Mouse (Mus musculus) brown adipose tissue, adult 24 weeks (tissue): Measurements from ENCODE around the gene Tmem30c. TPM values are rescaled to one million over a fixed set of nuclear protein-coding genes. Genes with fewer than 3 reads are reported as not detected.

ENCODE experiments used
- H3K27ac ChIP-seq: fragments of 200-500 bp; replicated peaks from 2 replicates; pipeline ENCODE4 v1.5.1; 2012; ENCODE audit warnings: low read depth, mild to moderate bottlenecking, low read length
- H3K4me1 ChIP-seq: fragments of 200-500 bp; 2 replicates; pipeline ENCODE4 v1.6.1; 2012; ENCODE audit warnings: low read length, mixed read lengths; ENCODE audit not compliant: control insufficient read depth, insufficient read depth, insufficient read length
- H3K4me3 ChIP-seq: fragments of 200-500 bp; 2 replicates; pipeline ENCODE4 v1.5.1; 2012; ENCODE audit warnings: low read depth, mild to moderate bottlenecking, low read length, moderate library complexity; ENCODE audit not compliant: insufficient read depth
- polyA plus RNA-seq: library from polyadenylated mRNA; stranded (reverse); fragments of >200 nt; gene quantifications from 2 replicates; pipeline ENCODE4 v1.2.4, GENCODE M21; 2012; ENCODE audit not compliant: missing spikeins, insufficient read depth, insufficient read length

Gene Tmem30c
- polyA plus RNA-seq, result not detected in 2 replicates

DNA sequence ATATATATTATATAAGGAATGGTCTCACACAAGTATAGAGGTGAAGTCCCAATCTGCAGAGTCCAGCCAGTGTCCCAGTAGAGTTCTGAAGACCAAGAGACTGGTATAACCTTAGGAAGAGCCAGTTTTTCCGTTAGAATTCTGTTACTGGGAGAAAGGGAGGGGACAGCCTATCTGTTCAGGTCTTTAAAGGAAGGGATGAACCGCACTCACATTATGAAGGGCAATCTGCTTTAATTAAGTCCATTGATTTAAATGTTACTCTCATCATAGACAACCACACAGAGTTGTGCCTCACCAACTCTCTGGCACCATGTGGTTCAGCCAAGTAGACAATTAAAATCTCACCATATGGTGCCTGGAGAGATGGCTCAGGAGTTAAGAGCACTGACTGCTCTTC is at the start of gene Tmem30c:
Gene Tmem30c (minus strand): TSS at position 101 of the 400 bp plus-strand sequence.
- Histone ChIP-seq H3K4me3 (no peak within 1 kb of the TSS), H3K27ac (no peak within 1 kb of the TSS), H3K4me1 (no peaks in the 10 kb centered on the region)

GRCm38 (mm10) chr16:57340613-57340898 is 47.9 kb upstream of the Tmem30c start:
- Histone ChIP-seq H3K4me3 (no peak overlapping the region), H3K27ac (no peak overlapping the region), H3K4me1 (0 out of 2 replicates have a peak, but pooled peaks cover 6% of the 10 kb centered on the region)

DNA sequence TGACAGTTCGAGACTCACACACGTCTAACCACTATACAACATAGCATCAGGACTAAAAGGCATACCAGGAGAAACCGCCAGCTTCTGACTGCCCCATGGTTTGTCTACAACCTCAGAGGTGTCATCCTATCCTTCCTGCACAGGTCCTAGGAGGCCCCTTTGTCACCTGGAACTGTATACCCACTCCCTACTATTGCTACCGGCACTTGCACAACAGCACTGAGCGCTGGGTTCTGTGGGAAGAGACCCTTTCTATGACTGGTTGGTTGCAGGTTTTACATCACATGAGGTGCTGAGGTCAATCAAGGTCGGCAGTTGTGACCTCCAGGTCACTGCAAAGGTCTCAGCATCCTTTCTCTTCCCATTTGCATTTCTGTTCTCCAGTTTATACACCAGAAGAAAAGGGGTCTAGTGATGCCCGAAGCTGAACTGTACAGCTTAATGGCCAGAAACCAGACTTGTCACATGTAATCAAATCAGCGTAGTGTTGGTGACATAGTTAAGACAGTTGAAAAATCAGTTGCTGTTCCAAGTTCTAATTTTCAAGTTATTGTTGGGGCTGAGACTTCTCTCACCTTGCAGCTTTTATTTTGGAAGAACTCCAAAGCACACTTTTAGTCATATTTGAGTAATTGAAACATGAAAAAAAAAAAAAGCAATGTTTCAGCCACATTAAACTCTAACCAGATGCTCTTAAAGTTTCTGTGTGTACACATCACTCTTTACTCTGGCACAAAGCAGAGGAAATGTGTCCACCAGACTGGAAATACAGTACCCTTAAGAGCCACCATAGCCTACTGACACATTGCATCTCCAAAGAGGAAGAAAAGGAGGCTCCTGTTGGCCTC is 47.3 kb upstream of the Tmem30c start:
- Histone ChIP-seq H3K27ac (no peak overlapping the region), H3K4me3 (no peak overlapping the region), H3K4me1 (0 out of 2 replicates have a peak, but pooled peaks cover 6% of the 10 kb centered on the region)

DNA sequence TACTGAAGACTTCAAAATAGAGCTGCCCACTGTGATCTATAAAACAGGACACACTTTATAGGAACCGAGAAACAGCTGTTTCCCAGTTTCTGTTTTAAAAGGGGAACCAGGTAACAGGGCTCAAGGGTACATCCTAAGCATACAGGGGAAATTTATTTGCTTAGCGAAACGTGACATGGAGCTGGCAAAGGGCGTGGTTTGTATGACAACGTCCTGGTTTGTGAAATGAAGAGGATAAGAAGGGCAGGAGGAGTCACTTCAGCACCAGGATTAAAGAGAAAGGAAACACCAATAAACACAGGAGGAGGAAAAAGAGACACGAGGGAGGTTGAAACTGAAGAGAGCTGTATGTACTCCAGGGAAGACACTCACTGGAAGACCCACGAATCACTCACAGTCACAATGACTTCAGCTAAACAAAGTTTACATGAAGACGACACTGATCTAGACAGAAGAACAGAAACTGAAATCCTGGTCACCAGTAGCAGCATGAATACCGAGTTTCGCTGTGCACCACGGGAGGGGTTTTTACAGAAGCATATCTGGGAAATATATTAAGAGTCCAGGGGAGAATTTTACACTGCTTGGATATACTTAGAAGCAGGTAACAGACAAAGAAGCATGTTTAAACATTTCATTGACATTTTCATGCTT is 44.2 kb upstream of the Tmem30c start:
- Histone ChIP-seq H3K4me1 (0 out of 2 replicates have a peak, but pooled peaks cover 6% of the 10 kb centered on the region), H3K27ac (peak overlapping the region; percentile 95), H3K4me3 (peak overlapping the region; percentile 53)

GRCm38 (mm10) chr16:57332301-57332700 is 39.6 kb upstream of the Tmem30c start:
- peaks cover 5% of the 10 kb centered on the region; the same call in 1 of the 2 replicates for H3K4me1 ChIP-seq
- no peak overlapping the region for H3K27ac ChIP-seq
- H3K4me3 ChIP-seq, result no peak overlapping the region

- peaks cover 8% of the 10 kb centered on the region; the same call in 1 of the 2 replicates for H3K4me1 ChIP-seq
- H3K4me3 ChIP-seq, result no peak overlapping the region
- 0 out of 2 replicates have a peak overlapping the region, but pooled peaks have one; percentile 29 for H3K27ac ChIP-seq
Measured at GRCm38 (mm10) chr16:57330111-57330510, 37.4 kb upstream of the Tmem30c start.

DNA sequence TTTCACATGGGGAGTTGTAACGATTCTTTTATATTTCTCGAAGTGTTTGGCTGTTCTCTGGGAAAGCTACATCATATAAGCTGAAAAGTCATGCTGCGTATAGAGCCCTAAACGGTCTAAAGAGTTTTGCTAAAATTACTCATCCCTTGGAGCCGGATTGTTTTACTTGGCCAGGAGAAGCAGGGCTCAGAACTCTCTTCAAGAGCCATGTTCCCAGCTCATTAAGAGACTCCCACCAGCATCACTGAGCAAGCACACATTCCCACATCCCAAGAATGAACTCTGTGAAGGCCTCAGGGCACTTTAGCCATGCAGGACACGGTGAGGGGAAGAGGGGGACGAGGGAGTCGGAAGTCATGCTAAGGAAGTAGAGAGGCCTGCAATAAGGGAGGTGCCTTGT is 36.4 kb upstream of the Tmem30c start:
- peak overlapping the region; percentile 58 for H3K27ac ChIP-seq

DNA sequence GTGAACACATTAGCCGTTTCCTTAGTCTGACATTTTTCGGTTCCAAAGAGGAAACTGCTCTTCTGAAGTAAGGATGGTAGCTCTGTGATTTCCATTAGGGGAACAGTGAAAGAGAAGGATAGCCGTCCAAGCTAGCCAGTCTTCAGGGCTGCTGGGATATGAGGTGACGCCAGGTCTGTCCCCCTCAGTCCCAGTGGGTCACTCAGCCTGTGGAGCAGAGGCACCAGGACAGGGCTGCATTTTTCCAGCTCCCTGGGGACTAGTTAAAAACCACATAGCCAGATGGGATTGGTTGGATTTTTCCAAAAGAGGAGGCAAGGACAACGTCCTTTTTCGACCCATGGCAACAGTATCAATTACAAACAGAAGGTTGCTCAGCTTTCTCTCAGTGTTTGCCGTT is 34.3 kb upstream of the Tmem30c start:
- Histone ChIP-seq H3K4me3 (no peak overlapping the region), H3K27ac (peak overlapping the region; percentile 53), H3K4me1 (peaks cover 8% of the 10 kb centered on the region; the same call in 1 of the 2 replicates)

More for the DNA sequence above, 36.4 kb upstream of the Tmem30c start:
- Histone ChIP-seq H3K4me1 (peaks cover 8% of the 10 kb centered on the region; the same call in 1 of the 2 replicates), H3K4me3 (no peak overlapping the region)

DNA sequence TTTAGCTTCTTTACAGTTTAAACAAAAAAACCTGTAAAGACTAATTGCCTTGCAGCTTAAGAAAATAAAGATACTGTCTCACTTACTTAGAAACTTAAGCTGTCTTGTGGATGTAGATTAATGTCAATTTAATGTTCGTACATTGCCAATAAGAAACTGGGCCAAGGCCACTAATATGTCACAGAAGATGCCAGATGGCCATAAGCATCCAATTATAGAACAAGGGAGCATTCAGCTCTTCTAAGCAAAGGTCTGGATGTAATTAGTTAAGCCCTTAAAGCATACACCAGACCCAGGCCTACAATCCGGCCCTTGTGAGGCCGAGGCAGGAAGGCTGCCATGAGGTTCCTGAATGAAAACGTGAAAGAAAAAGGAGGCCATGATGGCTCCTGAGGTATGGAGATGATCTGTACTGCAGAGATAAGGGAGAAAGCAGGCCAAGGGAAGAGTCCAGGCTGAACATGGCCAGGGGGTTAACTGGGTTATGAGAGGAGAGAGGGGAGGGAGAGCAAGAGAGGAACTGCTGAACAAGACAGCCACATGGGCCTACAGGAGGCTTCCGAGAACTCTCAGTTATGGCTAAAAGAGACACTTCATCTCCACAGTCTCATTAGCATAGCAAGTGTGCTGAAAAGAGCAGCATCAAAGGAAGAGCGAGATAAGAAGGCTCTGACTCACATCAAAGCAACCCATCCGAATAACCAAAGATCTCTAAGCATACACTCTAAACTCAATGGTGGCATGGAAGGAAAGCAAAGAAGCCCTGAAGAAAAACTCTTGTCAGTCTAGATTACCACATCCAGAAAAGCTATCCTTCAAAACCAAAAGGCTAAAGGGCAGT is 26.8 kb upstream of the Tmem30c start:
- peaks cover 14% of the 10 kb centered on the region for H3K4me1 ChIP-seq
- H3K4me3 ChIP-seq, result no peak overlapping the region
- no peak overlapping the region for H3K27ac ChIP-seq

- Histone ChIP-seq H3K27ac (no peak overlapping the region), H3K4me3 (no peak overlapping the region)
Measured at GRCm38 (mm10) chr16:57318637-57319125, 26.0 kb upstream of the Tmem30c start.

GRCm38 (mm10) chr16:57317882-57318636 is 25.4 kb upstream of the Tmem30c start:
- Histone ChIP-seq H3K27ac (no peak overlapping the region), H3K4me1 (peaks cover 14% of the 10 kb centered on the region), H3K4me3 (no peak overlapping the region)

More at GRCm38 (mm10) chr16:57318637-57319125, 26.0 kb upstream of the Tmem30c start:
- peaks cover 14% of the 10 kb centered on the region for H3K4me1 ChIP-seq

DNA sequence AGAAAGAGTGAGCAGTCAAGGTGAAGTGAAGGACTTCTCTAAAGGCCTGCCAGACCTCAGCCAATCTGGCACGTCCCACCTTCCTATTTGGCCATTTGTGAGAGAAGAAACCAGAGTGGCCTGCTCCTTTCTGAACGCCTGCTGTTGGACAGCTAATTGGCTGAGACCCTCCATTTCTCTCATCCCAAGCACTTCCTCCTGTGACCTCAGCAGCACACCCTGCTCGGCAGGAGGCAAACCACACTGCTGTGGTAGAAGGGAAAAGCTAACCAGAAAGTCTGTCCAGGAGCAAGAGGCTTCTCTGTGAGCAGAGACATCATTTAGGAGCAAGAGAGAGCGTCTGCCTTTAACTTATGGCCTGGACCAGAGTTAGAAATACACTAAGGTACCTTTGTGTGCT is 24.5 kb upstream of the Tmem30c start:
- Histone ChIP-seq H3K27ac (no peak overlapping the region), H3K4me3 (no peak overlapping the region), H3K4me1 (peaks cover 14% of the 10 kb centered on the region)

GRCm38 (mm10) chr16:57315026-57315425 is 22.4 kb upstream of the Tmem30c start:
- H3K27ac ChIP-seq, result no peak overlapping the region

DNA sequence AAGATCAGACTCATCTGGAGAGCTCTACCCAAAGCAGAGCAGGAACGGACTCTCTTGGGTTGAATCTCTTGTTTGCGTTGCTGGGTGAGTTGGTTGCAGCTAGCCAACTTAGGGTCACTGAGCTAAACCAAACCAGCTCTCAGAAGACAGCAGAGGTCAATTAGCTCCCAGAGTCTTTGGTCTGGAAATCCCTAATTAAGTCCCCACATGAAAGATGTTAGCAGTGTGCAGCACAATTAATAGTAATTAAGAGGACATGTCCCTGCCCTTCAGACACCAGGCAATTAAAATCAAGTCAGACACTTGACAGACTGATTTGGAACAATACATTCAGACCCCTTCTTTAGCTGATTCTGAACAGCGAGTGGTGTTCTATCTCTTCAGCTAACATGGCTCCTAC is 21.6 kb upstream of the Tmem30c start:
- no peak overlapping the region for H3K27ac ChIP-seq
- H3K4me3 ChIP-seq, result no peak overlapping the region
- peaks cover 14% of the 10 kb centered on the region for H3K4me1 ChIP-seq

More at GRCm38 (mm10) chr16:57315026-57315425, 22.4 kb upstream of the Tmem30c start:
- Histone ChIP-seq H3K4me3 (no peak overlapping the region), H3K4me1 (peaks cover 14% of the 10 kb centered on the region)
